Mouse (Mus musculus): ENCODE data around the gene Rcan3. TPM values are rescaled to one million over a fixed set of nuclear protein-coding genes. Genes with fewer than 3 reads are reported as not detected.

The Rcan3 gene
- polyA plus RNA-seq (2021; fragmentation: Nextera tagmentation) = 12.9 and 16.2 TPM in 2 replicates
- long read RNA-seq, experiment 1, full-length matches to known transcripts = 60 of 108 reads
- long read RNA-seq, experiment 1, partial matches to known transcripts = 5 of 108 reads
- long read RNA-seq, experiment 1, other reads (novel, unspliced or antisense) = 43 of 108 reads
- long read RNA-seq, experiment 2, full-length matches to known transcripts = 4 of 14 reads
- long read RNA-seq, experiment 2, partial matches to known transcripts = 1 of 14 reads
- long read RNA-seq, experiment 2, other reads (novel, unspliced or antisense) = 9 of 14 reads

GRCm38 (mm10) chr4:135433443-135434394 lies at the start of gene Rcan3:
Rcan3 (minus strand) TSS chr4:135433853.

GRCm38 (mm10) chr4:135397991-135398390 lies 35.7 kb downstream of the Rcan3 start, which contains the start of gene Ncmap:
Ncmap (minus strand) TSS chr4:135398227.

Other genes with a start within 250 kb of the Rcan3 start
- gene Clic4, start 161.0 kb downstream of the Rcan3 start, polyA plus RNA-seq (2021; fragmentation: Nextera tagmentation) = 22.8 and 31.7 TPM in 2 replicates
- gene Srrm1, start 80.5 kb downstream of the Rcan3 start, polyA plus RNA-seq (2021; fragmentation: Nextera tagmentation) = 57.1 and 70.6 TPM in 2 replicates
- 0.85 and 0.86 TPM in 2 replicates for gene Ncmap, start 35.6 kb downstream of the Rcan3 start, polyA plus RNA-seq (2021; fragmentation: Nextera tagmentation)
- gene Stpg1, start 60.9 kb upstream of the Rcan3 start, polyA plus RNA-seq (2021; fragmentation: Nextera tagmentation) = 0.47 and 1.4 TPM in 2 replicates
- gene Nipal3, start 61.2 kb upstream of the Rcan3 start, polyA plus RNA-seq (2021; fragmentation: Nextera tagmentation) = 15.4 and 15.9 TPM in 2 replicates
- 0.35 and 0.48 TPM in 2 replicates for gene Grhl3, start 139.8 kb upstream of the Rcan3 start, polyA plus RNA-seq (2021; fragmentation: Nextera tagmentation)